Mouse (Mus musculus) liver, embryonic 14.5 days (tissue): Measurements from ENCODE around the gene Itpripl2. TPM values are rescaled to one million over a fixed set of nuclear protein-coding genes. Genes with fewer than 3 reads are reported as not detected.

ENCODE experiments used
- ATAC-seq: fragments of 200-750 bp; cut with Nextera tagmentation; 2 replicates; pipeline ENCODE4 v1.8.0; 2017; ENCODE audit warnings: moderate number of reproducible peaks, mild to moderate bottlenecking, moderate library complexity; ENCODE audit not compliant: insufficient read depth
- DNase-seq, 3 experiments: peaks; one replicate each; pipeline ENCODE4 v3.0.0-alpha.2; 2012 to 2013; ENCODE audit warnings: low read depth in 3 of 3, low spot score in 3 of 3
- H3K27ac ChIP-seq: fragments of 300-500 bp; sonication (generic); 2 replicates; pipeline ENCODE4 v1.5.1; 2014; ENCODE audit warnings: moderate library complexity, mild to moderate bottlenecking, control low read depth, inconsistent platforms
- H3K27me3 ChIP-seq: fragments of 300-500 bp; sonication (generic); 2 replicates; pipeline ENCODE4 v1.6.1; 2014; ENCODE audit warnings: mild to moderate bottlenecking, low read length, moderate library complexity; ENCODE audit not compliant: control insufficient read depth, insufficient read depth
- H3K36me3 ChIP-seq: fragments of 300-500 bp; sonication (generic); replicated peaks from 2 replicates; pipeline ENCODE4 v1.6.1; 2014; ENCODE audit warnings: low read depth; ENCODE audit not compliant: control insufficient read depth, insufficient read depth
- H3K4me1 ChIP-seq, 2 experiments: fragments of 200-500 bp in 1 of 2; fragments of 300-500 bp in 1 of 2; sonication (generic) in 1 of 2; replicated peaks; 2 replicates each; pipeline ENCODE4 v1.6.1; 2012 to 2014; ENCODE audit warnings: antibody characterized with exemption in 1 of 2, inconsistent platforms in 1 of 2, low read length in 1 of 2; ENCODE audit not compliant: control insufficient read depth in 2 of 2, insufficient read depth in 2 of 2
- H3K4me2 ChIP-seq: fragments of 300-500 bp; sonication (generic); 2 replicates; pipeline ENCODE4 v1.6.1; 2014; ENCODE audit warnings: low read depth, mild to moderate bottlenecking, control low read depth, moderate library complexity
- H3K4me3 ChIP-seq, 2 experiments: fragments of 200-500 bp in 1 of 2; fragments of 300-500 bp in 1 of 2; sonication (generic) in 1 of 2; 2 replicates each; pipeline ENCODE4 v1.5.1; 2012 to 2014; ENCODE audit warnings: low read depth in 2 of 2, low read length in 2 of 2, mild to moderate bottlenecking in 2 of 2, control low read depth in 1 of 2, inconsistent platforms in 1 of 2, moderate library complexity in 1 of 2; ENCODE audit not compliant: insufficient read depth in 1 of 2
- H3K9ac ChIP-seq: fragments of 300-500 bp; sonication (generic); replicated peaks from 2 replicates; pipeline ENCODE4 v1.6.1; 2014; ENCODE audit warnings: mild to moderate bottlenecking, control low read depth, moderate library complexity
- H3K9me3 ChIP-seq: fragments of 300-500 bp; sonication (generic); 2 replicates; pipeline ENCODE4 v1.6.1; 2016; ENCODE audit warnings: low read length, mixed read lengths; ENCODE audit not compliant: control insufficient read depth
- CTCF ChIP-seq: IDR thresholded peaks from 2 replicates; pipeline ENCODE4 v1.5.1; 2016; ENCODE audit warnings: antibody characterized with exemption, low read depth, control low read depth
- EP300 ChIP-seq: IDR thresholded peaks from 2 replicates; pipeline ENCODE4 v1.6.1; 2016; ENCODE audit warnings: antibody characterized with exemption, low read depth
- WGBS: fragments of 180-500 bp; shearing (Covaris S2); extraction: QIAGEN DNeasy Blood & Tissue Kit; methylation state at CpG from one replicate; pipeline ENCODE4 v1.1.7; 2014; ENCODE audit not compliant: insufficient replicate concordance; 5-methylcytosine and 5-hydroxymethylcytosine counted together
- polyA plus RNA-seq, 2 experiments: library from polyadenylated mRNA; depleted of rRNA in 1 of 2; stranded (reverse) in 1 of 2; unstranded in 1 of 2; fragments of >200 nt; fragmentation: Nextera tagmentation in 1 of 2; extraction: Ambion mirVana in 1 of 2; gene quantifications; 2 replicates each; pipeline versions ENCODE4 v1.2.1 to v1.2.3; 2012 to 2014

Itpripl2 gene
- polyA plus RNA-seq, 2 experiments: 0.43 to 1.5 TPM

DNA sequence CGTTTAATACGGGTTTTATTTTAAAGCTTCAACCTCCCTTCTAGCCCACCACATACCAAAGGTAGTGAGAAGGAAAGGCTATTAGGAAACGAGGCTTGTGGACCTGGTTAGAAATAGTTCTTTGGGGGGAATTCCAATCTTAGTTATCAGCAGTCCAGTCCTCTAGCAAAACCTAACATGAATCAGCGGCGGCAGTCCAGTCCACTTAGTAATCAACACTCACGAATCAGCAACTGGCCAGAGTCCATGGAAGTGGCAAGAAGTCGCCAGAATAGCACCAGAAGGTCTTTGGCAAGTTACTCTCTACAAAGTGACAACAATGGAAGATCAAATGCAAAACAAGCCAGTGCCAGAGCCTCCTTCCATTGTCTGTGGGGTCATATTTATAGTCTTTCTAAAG, 16.8 kb upstream of the Itpripl2 start:
- H3K9ac ChIP-seq: no peak overlapping the region
- H3K27ac ChIP-seq: no peak overlapping the region
- no peaks in the 10 kb centered on the region for H3K9me3 ChIP-seq
- H3K27me3 ChIP-seq: no peaks in the 10 kb centered on the region
- 55% methylated on average over 7 of the region's 7 CpGs for WGBS
- ATAC-seq (no peak), DNase-seq (no peak)
- no peak overlapping the region for H3K4me3 ChIP-seq
- no peaks in the 10 kb centered on the region for H3K4me1 ChIP-seq
- TF ChIP-seq EP300: no peak
- TF ChIP-seq CTCF: no peak
- H3K4me2 ChIP-seq: no peak overlapping the region
- H3K36me3 ChIP-seq: no peaks in the 10 kb centered on the region

DNA sequence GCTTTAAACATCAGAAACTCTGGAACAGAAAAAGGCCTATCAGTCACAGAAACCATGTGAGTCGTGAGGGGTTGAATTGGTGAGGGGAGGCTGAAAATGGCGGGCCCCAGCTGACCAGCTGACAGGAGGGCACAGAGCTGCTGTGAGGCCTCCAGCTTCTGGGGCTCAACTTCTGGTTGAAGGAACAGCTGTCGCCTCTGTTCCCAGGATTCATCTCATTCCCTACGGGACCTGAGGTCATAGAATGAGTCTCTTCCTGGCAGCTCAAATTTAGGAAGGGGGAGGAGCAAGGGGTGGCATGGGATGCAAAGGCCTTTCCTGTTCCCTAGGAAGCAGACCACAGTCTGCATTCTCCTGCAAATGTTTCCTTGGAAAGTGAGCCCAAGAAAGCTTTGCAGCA, 12.1 kb upstream of the Itpripl2 start:
- no peaks in the 10 kb centered on the region for H3K4me1 ChIP-seq
- WGBS: 55% methylated on average over 4 of the region's 4 CpGs
- H3K9ac ChIP-seq: no peak overlapping the region
- H3K36me3 ChIP-seq: no peaks in the 10 kb centered on the region
- H3K27ac ChIP-seq: no peak overlapping the region
- no peaks in the 10 kb centered on the region for H3K9me3 ChIP-seq
- TF ChIP-seq CTCF (no peak), EP300 (no peak)
- no peak overlapping the region for H3K4me2 ChIP-seq
- H3K27me3 ChIP-seq: no peaks in the 10 kb centered on the region
- no peak for DNase-seq
- H3K4me3 ChIP-seq: no peak overlapping the region
- ATAC-seq: no peak

DNA sequence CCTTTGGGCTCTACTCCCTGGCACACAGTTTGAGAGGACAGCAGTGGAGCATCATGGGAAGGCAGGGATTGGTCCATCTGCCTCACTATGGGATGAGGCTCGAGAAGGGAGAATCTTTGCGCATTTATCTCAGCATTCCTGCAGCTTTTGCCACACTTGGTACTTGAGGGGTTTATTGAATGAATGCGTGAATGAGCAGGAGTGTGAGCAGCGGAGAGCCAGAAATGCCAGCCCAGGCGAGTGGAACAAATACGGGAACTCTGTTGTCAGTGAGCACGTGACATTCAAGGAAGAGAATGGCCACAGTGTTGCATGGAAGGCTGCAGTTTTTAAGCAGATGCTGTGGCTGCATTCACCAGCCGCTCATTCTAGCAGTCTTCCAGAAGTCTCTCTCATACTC, 10.6 kb upstream of the Itpripl2 start:
- no peaks in the 10 kb centered on the region for H3K9me3 ChIP-seq
- no peak overlapping the region for H3K4me3 ChIP-seq
- no peak overlapping the region for H3K4me2 ChIP-seq
- 66% methylated on average over 8 of the region's 8 CpGs for WGBS
- no peak for ATAC-seq
- no peak overlapping the region for H3K9ac ChIP-seq
- no peak for DNase-seq
- H3K27ac ChIP-seq: no peak overlapping the region
- H3K27me3 ChIP-seq: no peaks in the 10 kb centered on the region
- no peaks in the 10 kb centered on the region for H3K36me3 ChIP-seq
- no peak for TF ChIP-seq CTCF
- TF ChIP-seq EP300: no peak
- no peaks in the 10 kb centered on the region for H3K4me1 ChIP-seq

DNA sequence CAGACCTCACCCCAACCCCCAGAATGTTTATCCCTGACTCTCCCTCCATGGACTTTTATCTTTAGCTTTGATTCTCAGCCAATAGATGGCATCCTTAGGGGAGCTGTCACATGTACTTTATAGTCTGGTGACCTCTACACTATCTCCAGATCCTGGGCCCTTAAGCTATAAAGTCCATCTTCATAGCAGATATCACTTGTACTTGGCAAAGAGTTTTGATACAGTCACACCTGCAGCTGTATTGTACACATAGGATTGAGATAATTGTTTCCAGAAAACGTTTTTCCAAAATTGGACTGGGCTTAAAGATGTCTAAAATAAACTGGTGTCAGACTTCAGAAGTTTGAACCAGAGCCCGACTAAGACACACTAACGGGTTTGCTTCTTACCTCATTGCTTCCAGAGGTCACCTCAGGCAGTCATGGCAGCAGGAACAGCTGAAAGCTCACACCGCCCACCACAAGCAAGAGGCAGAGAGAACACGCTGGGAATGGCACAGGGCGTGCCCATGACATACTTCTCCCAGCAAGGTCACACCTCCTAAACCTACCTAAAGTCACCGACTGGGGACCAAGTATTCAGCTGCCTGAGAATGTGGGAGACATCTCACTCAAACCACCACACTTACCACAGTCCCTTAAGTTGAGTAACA, 8.1 kb upstream of the Itpripl2 start:
- H3K9ac ChIP-seq: no peak overlapping the region
- 44% methylated on average over 7 of the region's 7 CpGs for WGBS
- H3K36me3 ChIP-seq: no peaks in the 10 kb centered on the region
- ATAC-seq: no peak
- TF ChIP-seq EP300 (no peak), CTCF (no peak)
- no peak overlapping the region for H3K4me3 ChIP-seq
- DNase-seq: no peak
- no peak overlapping the region for H3K27ac ChIP-seq
- H3K27me3 ChIP-seq: no peaks in the 10 kb centered on the region
- H3K9me3 ChIP-seq: no peaks in the 10 kb centered on the region
- no peak overlapping the region for H3K4me2 ChIP-seq
- no peaks in the 10 kb centered on the region for H3K4me1 ChIP-seq

DNA sequence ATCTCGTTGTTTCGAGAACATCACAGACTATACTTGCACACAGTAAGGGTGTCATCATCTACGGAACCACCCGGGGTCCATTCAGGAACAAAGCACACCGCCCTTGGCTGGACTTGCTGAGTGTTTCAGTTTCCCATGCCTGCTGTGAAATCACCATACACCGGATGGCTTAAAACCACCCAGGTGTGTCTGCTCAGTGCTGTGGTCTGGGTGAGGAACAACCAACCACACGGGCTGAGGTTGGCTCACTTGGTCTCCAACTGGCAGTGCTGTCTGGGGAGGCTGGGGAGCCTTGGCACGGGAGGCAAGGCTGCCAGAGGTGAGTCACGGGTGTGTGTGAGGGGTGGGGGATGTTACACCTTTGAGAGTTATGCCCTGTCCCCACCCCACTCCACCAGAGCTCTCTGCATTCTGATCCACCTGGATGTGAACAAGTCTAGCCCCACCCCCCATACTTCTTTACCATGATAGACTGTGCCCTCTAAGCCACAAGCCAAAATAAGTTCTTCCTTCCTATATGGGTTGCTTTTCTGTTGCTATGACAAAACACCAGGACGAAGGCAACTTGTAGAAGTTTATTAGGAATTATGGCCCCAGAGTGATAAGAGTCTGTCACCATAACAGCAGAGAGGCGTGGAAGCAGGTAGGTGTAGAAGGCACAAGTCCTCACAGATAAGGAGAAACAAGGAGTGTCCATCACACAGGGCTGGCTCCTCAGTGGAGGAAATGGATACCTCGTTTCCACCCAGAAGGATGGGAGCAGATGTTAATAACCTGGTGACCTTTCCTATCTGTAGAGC, 7.4 kb upstream of the Itpripl2 start:
- no peak for ATAC-seq
- Histone ChIP-seq H3K4me2 (no peak overlapping the region), H3K36me3 (no peaks in the 10 kb centered on the region), H3K4me3 (no peak overlapping the region), H3K4me1 (no peaks in the 10 kb centered on the region), H3K9ac (no peak overlapping the region), H3K27me3 (no peaks in the 10 kb centered on the region), H3K9me3 (no peaks in the 10 kb centered on the region), H3K27ac (no peak overlapping the region)
- WGBS: 51% methylated on average over 12 of the region's 12 CpGs
- DNase-seq: no peak
- TF ChIP-seq EP300 (no peak), CTCF (no peak)
